Comparison of ENCODE assay signal across 29 mouse cellular contexts in genomic region chr12:5496299-5496698, GRCm38 (mm10).
"Had no signal": no experiment of that assay in that cellular context is flagged by ENCODE, and none has a peak within 500 bp of the region (broad histone marks: within the 10 kb centered on the region; RNA-seq: fewer than 3 reads in every experiment).

No protein-coding gene starts in this region.

- DNase-seq: left cerebral cortex, postnatal 4 days; liver; liver, embryonic 13.5 days; liver, postnatal 0 days; lung, adult 18-20 months; lung, adult 2 months; lung, embryonic 14.5 days; lung, postnatal 10 days; lung, postnatal 14 days; lung, postnatal 36 days; lung, postnatal 4 days; midbrain, embryonic 14.5 days had no signal

- H3K4me3 ChIP-seq: limb, embryonic 10.5 days; limb, embryonic 12.5 days; limb, embryonic 13.5 days; limb, embryonic 15.5 days; liver, embryonic 12.5 days; liver, embryonic 13.5 days; liver, embryonic 15.5 days; lung, embryonic 15.5 days; megakaryocyte, embryonic 14.5 days; midbrain, embryonic 10.5 days; midbrain, embryonic 12.5 days; midbrain, embryonic 13.5 days; midbrain, embryonic 15.5 days; myocyte had no signal

- H3K9me3 ChIP-seq: limb, embryonic 10.5 days; limb, embryonic 12.5 days; limb, embryonic 13.5 days; limb, embryonic 15.5 days; liver, embryonic 12.5 days; liver, embryonic 13.5 days; liver, embryonic 15.5 days; lung, embryonic 15.5 days; megakaryocyte, embryonic 14.5 days; midbrain, embryonic 10.5 days; midbrain, embryonic 12.5 days; midbrain, embryonic 13.5 days; midbrain, embryonic 15.5 days had no signal

- H3K27ac ChIP-seq: limb, embryonic 10.5 days; limb, embryonic 12.5 days; limb, embryonic 13.5 days; limb, embryonic 15.5 days; liver, embryonic 12.5 days; liver, embryonic 13.5 days; liver, embryonic 14.5 days; liver, embryonic 15.5 days; lung, embryonic 15.5 days; macrophage; midbrain, embryonic 10.5 days; midbrain, embryonic 12.5 days; midbrain, embryonic 13.5 days; midbrain, embryonic 15.5 days had no signal

- H3K9ac ChIP-seq: limb, embryonic 12.5 days; limb, embryonic 13.5 days; limb, embryonic 15.5 days; liver, embryonic 12.5 days; liver, embryonic 13.5 days; liver, embryonic 14.5 days; liver, embryonic 15.5 days; liver, postnatal 0 days; lung, embryonic 14.5 days; lung, embryonic 15.5 days; midbrain, embryonic 12.5 days; midbrain, embryonic 13.5 days; midbrain, embryonic 15.5 days had no signal

- H3K4me2 ChIP-seq: limb, embryonic 12.5 days; limb, embryonic 13.5 days; limb, embryonic 15.5 days; liver, embryonic 11.5 days; liver, embryonic 12.5 days; liver, embryonic 13.5 days; liver, embryonic 15.5 days; lung, embryonic 14.5 days; lung, embryonic 15.5 days; midbrain, embryonic 11.5 days; midbrain, embryonic 12.5 days; midbrain, embryonic 13.5 days; midbrain, embryonic 15.5 days had no signal

- H3K27me3 ChIP-seq: limb, embryonic 12.5 days; limb, embryonic 13.5 days; limb, embryonic 15.5 days; liver, embryonic 12.5 days; liver, embryonic 13.5 days; liver, embryonic 15.5 days; lung, embryonic 15.5 days; megakaryocyte, embryonic 14.5 days; midbrain, embryonic 12.5 days; midbrain, embryonic 13.5 days; midbrain, embryonic 15.5 days had no signal

- H3K36me3 ChIP-seq: limb, embryonic 10.5 days; limb, embryonic 12.5 days; limb, embryonic 13.5 days; limb, embryonic 15.5 days; liver, embryonic 12.5 days; liver, embryonic 13.5 days; liver, embryonic 15.5 days; lung, embryonic 15.5 days; midbrain, embryonic 10.5 days; midbrain, embryonic 12.5 days; midbrain, embryonic 13.5 days; midbrain, embryonic 15.5 days had no signal

- H3K4me1 ChIP-seq: limb, embryonic 10.5 days; liver, embryonic 12.5 days; liver, embryonic 13.5 days; liver, embryonic 15.5 days; megakaryocyte, embryonic 14.5 days; midbrain, embryonic 10.5 days; midbrain, embryonic 12.5 days; midbrain, embryonic 13.5 days; midbrain, embryonic 15.5 days had no signal
